Mouse (Mus musculus): Measurements from ENCODE around the gene Acot7.

DNA sequence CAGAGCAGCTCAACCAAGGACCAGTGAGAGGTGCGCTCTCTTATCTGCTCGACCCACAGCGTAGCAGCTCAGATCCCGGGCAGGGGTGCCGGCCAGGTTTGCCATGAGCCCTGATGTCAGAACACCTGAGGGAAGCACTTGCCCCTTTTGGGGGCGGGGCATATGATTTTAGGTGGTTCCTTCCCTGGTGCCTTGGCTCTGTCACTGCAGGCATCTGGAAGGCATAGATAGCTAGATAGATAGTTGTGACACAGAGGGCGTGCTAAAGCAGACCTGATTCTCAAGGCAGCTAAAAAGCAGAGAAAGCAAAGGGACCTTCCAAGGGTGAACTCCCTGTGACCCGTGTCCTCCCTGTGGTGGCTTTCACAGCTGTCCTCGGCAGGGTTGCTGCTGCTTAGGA is 85.2 kb downstream of the Acot7 start:
- TF ChIP-seq CTCF (IDR thresholded peaks at IDR 0.05; ENCODE audit: control insufficient read depth, insufficient read depth, low read length) (no peak), POLR2A (IDR thresholded peaks at IDR 0.05; ENCODE audit: borderline replicate concordance, control insufficient read depth, low read depth, low read length) (no peak)
